Comparison of ENCODE assay signal across 17 mouse cellular contexts in the genomic region with DNA sequence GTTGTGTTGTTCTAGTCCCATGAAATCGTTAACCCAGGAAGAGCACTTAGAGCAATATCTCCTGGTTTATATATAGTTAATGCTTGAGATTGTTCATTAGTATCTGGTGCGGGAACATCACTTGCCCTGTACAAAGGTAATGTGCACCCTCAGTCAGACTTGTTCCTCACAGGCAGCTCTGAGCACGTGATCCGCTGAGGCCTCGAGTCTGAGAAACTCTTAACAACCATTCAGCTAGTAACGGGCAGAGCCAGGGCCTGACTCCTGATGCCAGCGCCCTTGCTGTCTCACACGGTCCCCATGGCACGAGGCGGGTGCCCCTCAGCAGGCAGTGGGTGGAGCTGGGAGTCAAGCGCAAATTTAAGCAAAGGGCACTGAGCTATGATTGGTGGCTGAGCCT.
"Had no signal": no experiment of that assay in that cellular context is flagged by ENCODE, and none has a peak within 500 bp of the region (broad histone marks: within the 10 kb centered on the region; RNA-seq: fewer than 3 reads in every experiment).

No protein-coding gene starts in this region.

- H3K27me3 ChIP-seq: midbrain, embryonic 12.5 days; neural tube, embryonic 13.5 days; neural tube, embryonic 15.5 days had no signal

- H3K9ac ChIP-seq: lung, embryonic 14.5 days; midbrain, embryonic 12.5 days; neural tube, embryonic 13.5 days; neural tube, embryonic 15.5 days had no signal

- H3K4me2 ChIP-seq: lung, embryonic 14.5 days; midbrain, embryonic 12.5 days; neural tube, embryonic 13.5 days; neural tube, embryonic 15.5 days had no signal

- ATAC-seq: midbrain, embryonic 16.5 days had no signal

- H3K4me1 ChIP-seq: midbrain, embryonic 12.5 days; neural tube, embryonic 13.5 days; neural tube, embryonic 15.5 days had no signal

- H3K27ac ChIP-seq: midbrain, embryonic 10.5 days; midbrain, embryonic 12.5 days; neural tube, embryonic 13.5 days; neural tube, embryonic 15.5 days had no signal

- H3K36me3 ChIP-seq: midbrain, embryonic 10.5 days; midbrain, embryonic 12.5 days; neural tube, embryonic 13.5 days; neural tube, embryonic 15.5 days had no signal

- DNase-seq: lung, adult 18-20 months; midbrain, embryonic 14.5 days; retina, postnatal 1 day; right cerebral cortex, adult 18-20 months; right cerebral cortex, postnatal 25 days; right cerebral cortex, postnatal 4 days; spleen, adult 18-20 months; thymus, adult 18-20 months; thymus, postnatal 14 days; thymus, postnatal 36 days had no signal

- H3K9me3 ChIP-seq: midbrain, embryonic 10.5 days; midbrain, embryonic 12.5 days; neural tube, embryonic 13.5 days; neural tube, embryonic 15.5 days had no signal

- H3K4me3 ChIP-seq: midbrain, embryonic 10.5 days; midbrain, embryonic 12.5 days; myocyte; neural tube, embryonic 13.5 days; neural tube, embryonic 15.5 days had no signal
